Mouse (Mus musculus) embryonic facial prominence, embryonic 13.5 days (tissue): Measurements from ENCODE around the gene Tspyl1. TPM values are rescaled to one million over a fixed set of nuclear protein-coding genes. Genes with fewer than 3 reads are reported as not detected.
A peak's percentile ranks its signal among the peaks of the same experiment; 100 is the strongest.

ENCODE experiments used
- ATAC-seq: fragments of 200-750 bp; cut with Nextera tagmentation; 2 replicates; pipeline ENCODE4 v1.8.0; 2017; ENCODE audit warnings: low read depth; ENCODE audit not compliant: insufficient number of reproducible peaks, insufficient read depth, low FRiP score, low TSS enrichment
- H3K27ac ChIP-seq: fragments of 300-500 bp; sonication (generic); 2 replicates; pipeline ENCODE4 v1.5.1; 2015; ENCODE audit warnings: moderate library complexity, mild to moderate bottlenecking, inconsistent platforms
- H3K27me3 ChIP-seq: fragments of 300-500 bp; sonication (generic); 2 replicates; pipeline ENCODE4 v1.6.1; 2015; ENCODE audit warnings: mild to moderate bottlenecking, inconsistent platforms
- H3K36me3 ChIP-seq: fragments of 300-500 bp; sonication (generic); 2 replicates; pipeline ENCODE4 v1.6.1; 2015; ENCODE audit warnings: mild to moderate bottlenecking, inconsistent platforms
- H3K4me1 ChIP-seq: fragments of 300-500 bp; sonication (generic); 2 replicates; pipeline ENCODE4 v1.6.1; 2015; ENCODE audit warnings: inconsistent platforms
- H3K4me2 ChIP-seq: fragments of 300-500 bp; sonication (generic); 2 replicates; pipeline ENCODE4 v1.6.1; 2015; ENCODE audit warnings: moderate library complexity, mild to moderate bottlenecking, inconsistent platforms
- H3K4me3 ChIP-seq: fragments of 300-500 bp; sonication (generic); 2 replicates; pipeline ENCODE4 v1.5.1; 2015; ENCODE audit warnings: mild to moderate bottlenecking, inconsistent platforms
- H3K9ac ChIP-seq: fragments of 300-500 bp; sonication (generic); 2 replicates; pipeline ENCODE4 v1.6.1; 2015; ENCODE audit warnings: mild to moderate bottlenecking, inconsistent platforms
- H3K9me3 ChIP-seq: fragments of 300-500 bp; sonication (generic); 2 replicates; pipeline ENCODE4 v1.6.1; 2016; ENCODE audit warnings: inconsistent platforms
- WGBS: fragments of 180-500 bp; shearing (Covaris S2); methylation state at CpG from one replicate; pipeline ENCODE4 v1.1.7; 2015; ENCODE audit warnings: mixed read lengths; 5-methylcytosine and 5-hydroxymethylcytosine counted together
- polyA plus RNA-seq: library from polyadenylated mRNA; unstranded; fragments of >200 nt; fragmentation: Nextera tagmentation; extraction: Ambion mirVana; gene quantifications from 2 replicates; pipeline ENCODE4 v1.2.1, GENCODE M21; 2015

The Tspyl1 gene
- polyA plus RNA-seq, 1 experiment from 2014 or later, result 82.9 TPM

- Histone ChIP-seq H3K4me2 (no peak overlapping the region), H3K27me3 (no peaks in the 10 kb centered on the region), H3K27ac (no peak overlapping the region), H3K4me1 (no peaks in the 10 kb centered on the region), H3K9me3 (no peaks in the 10 kb centered on the region), H3K36me3 (no peaks in the 10 kb centered on the region), H3K9ac (no peak overlapping the region), H3K4me3 (no peak overlapping the region)
- WGBS, result 70% methylated on average over 5 of the region's 5 CpGs
- ATAC-seq, result no peak
Measured at GRCm38 (mm10) chr10:34267312-34268070, 14.5 kb upstream of the Tspyl1 start.

- Histone ChIP-seq H3K4me1 (no peaks in the 10 kb centered on the region), H3K9ac (no peak overlapping the region), H3K27me3 (no peaks in the 10 kb centered on the region), H3K27ac (no peak overlapping the region), H3K4me2 (no peak overlapping the region), H3K36me3 (no peaks in the 10 kb centered on the region), H3K9me3 (no peaks in the 10 kb centered on the region), H3K4me3 (no peak overlapping the region)
- 53% methylated on average over 7 of the region's 7 CpGs for WGBS
- no peak for ATAC-seq
Measured at GRCm38 (mm10) chr10:34271681-34272080, 10.3 kb upstream of the Tspyl1 start.

- Histone ChIP-seq H3K9ac (no peak overlapping the region), H3K36me3 (no peaks in the 10 kb centered on the region), H3K4me1 (peaks cover 18% of the 10 kb centered on the region), H3K4me2 (peak overlapping the region; percentile 92), H3K9me3 (no peaks in the 10 kb centered on the region), H3K4me3 (peak overlapping the region; percentile 15; the same call in 1 of the 2 replicates), H3K27me3 (no peaks in the 10 kb centered on the region), H3K27ac (no peak overlapping the region)
- 26% methylated on average over 13 of the region's 13 CpGs for WGBS
- ATAC-seq, result no peak
Measured at GRCm38 (mm10) chr10:34280591-34281175, 1.3 kb upstream of the Tspyl1 start.

- Histone ChIP-seq H3K9me3 (no peaks in the 10 kb centered on the region), H3K4me2 (peak overlapping the region; percentile 92), H3K9ac (peak overlapping the region; percentile 98), H3K27ac (peak overlapping the region; percentile 88), H3K27me3 (no peaks in the 10 kb centered on the region), H3K36me3 (no peaks in the 10 kb centered on the region), H3K4me3 (peak overlapping the region; percentile 94), H3K4me1 (peaks cover 18% of the 10 kb centered on the region)
- peak; percentile 29; the same call in 1 of the 2 replicates for ATAC-seq
- WGBS, result 19% methylated on average over 14 of the region's 14 CpGs
Measured at GRCm38 (mm10) chr10:34281211-34281961, 604 bp upstream of the Tspyl1 start.

- H3K9ac ChIP-seq, result peak overlapping the region; percentile 98
- H3K4me1 ChIP-seq, result peaks cover 18% of the 10 kb centered on the region
- peak overlapping the region; percentile 92 for H3K4me2 ChIP-seq
- H3K36me3 ChIP-seq, result peaks cover 7% of the 10 kb centered on the region
- peak; percentile 15; the same call in 1 of the 2 replicates for ATAC-seq
- H3K27ac ChIP-seq, result peak overlapping the region; percentile 88
- no peaks in the 10 kb centered on the region for H3K27me3 ChIP-seq
- no peaks in the 10 kb centered on the region for H3K9me3 ChIP-seq
- WGBS, result 3% methylated on average over 47 of the region's 47 CpGs
- H3K4me3 ChIP-seq, result peak overlapping the region; percentile 94
Measured at GRCm38 (mm10) chr10:34282420-34283238, 639 bp downstream of the Tspyl1 start.

GRCm38 (mm10) chr10:34296911-34297298 is 14.9 kb downstream of the Tspyl1 start:
- Histone ChIP-seq H3K27ac (peak overlapping the region; percentile 57), H3K9ac (peak overlapping the region; percentile 84), H3K36me3 (no peaks in the 10 kb centered on the region), H3K9me3 (no peaks in the 10 kb centered on the region), H3K4me2 (peak overlapping the region; percentile 91), H3K27me3 (no peaks in the 10 kb centered on the region), H3K4me3 (peak overlapping the region; percentile 73), H3K4me1 (peaks cover 38% of the 10 kb centered on the region)
- 3% methylated on average over 13 of the region's 13 CpGs for WGBS
- ATAC-seq, result no peak

- Histone ChIP-seq H3K4me2 (peak within 1 kb of the TSS; percentile 91), H3K9me3 (no peaks in the 10 kb centered on the region), H3K9ac (peak within 1 kb of the TSS; percentile 84), H3K27ac (peak within 1 kb of the TSS; percentile 87), H3K4me3 (peak within 1 kb of the TSS; percentile 73), H3K27me3 (no peaks in the 10 kb centered on the region), H3K4me1 (peaks cover 38% of the 10 kb centered on the region), H3K36me3 (no peaks in the 10 kb centered on the region)
- WGBS, result under 1% methylated on average over 38 of the region's 38 CpGs
- ATAC-seq, result peak; percentile 95
Measured at GRCm38 (mm10) chr10:34297299-34297979, 15.4 kb downstream of the Tspyl1 start, which contains the start of gene Tspyl4. Gene Tspyl4, plus strand, starts transcription at chr10:34297442.

- WGBS, result 45% methylated on average over 25 of the region's 25 CpGs
- H3K27me3 ChIP-seq, result no peaks in the 10 kb centered on the region
- H3K4me1 ChIP-seq, result peaks cover 38% of the 10 kb centered on the region
- H3K4me3 ChIP-seq, result peak overlapping the region; percentile 73
- peak overlapping the region; percentile 84 for H3K9ac ChIP-seq
- peak overlapping the region; percentile 87 for H3K27ac ChIP-seq
- peak overlapping the region; percentile 91 for H3K4me2 ChIP-seq
- no peaks in the 10 kb centered on the region for H3K36me3 ChIP-seq
- H3K9me3 ChIP-seq, result no peaks in the 10 kb centered on the region
- no peak for ATAC-seq
Measured at GRCm38 (mm10) chr10:34297980-34298753, 16.2 kb downstream of the Tspyl1 start.

- H3K27me3 ChIP-seq, result no peaks in the 10 kb centered on the region
- no peaks in the 10 kb centered on the region for H3K36me3 ChIP-seq
- H3K9ac ChIP-seq, result peak overlapping the region; percentile 53
- no peak for ATAC-seq
- peaks cover 38% of the 10 kb centered on the region for H3K4me1 ChIP-seq
- H3K4me2 ChIP-seq, result peak overlapping the region; percentile 91
- WGBS, result 4% methylated on average over 5 of the region's 5 CpGs
- H3K27ac ChIP-seq, result peak overlapping the region; percentile 3; the same call in 1 of the 2 replicates
- H3K4me3 ChIP-seq, result peak overlapping the region; percentile 33
- H3K9me3 ChIP-seq, result no peaks in the 10 kb centered on the region
Measured at GRCm38 (mm10) chr10:34300368-34300767, 18.4 kb downstream of the Tspyl1 start.

- no peaks in the 10 kb centered on the region for H3K4me1 ChIP-seq
- ATAC-seq, result no peak
Measured at GRCm38 (mm10) chr10:34307070-34307469, 25.1 kb downstream of the Tspyl1 start.

More at GRCm38 (mm10) chr10:34307070-34307469, 25.1 kb downstream of the Tspyl1 start:
- no peak overlapping the region for H3K27ac ChIP-seq
- H3K9me3 ChIP-seq, result no peaks in the 10 kb centered on the region
- H3K4me3 ChIP-seq, result no peak overlapping the region
- H3K9ac ChIP-seq, result no peak overlapping the region
- H3K27me3 ChIP-seq, result no peaks in the 10 kb centered on the region
- H3K4me2 ChIP-seq, result no peak overlapping the region
- H3K36me3 ChIP-seq, result peaks cover 9% of the 10 kb centered on the region; the same call in 1 of the 2 replicates
